Mouse (Mus musculus): Measurements from ENCODE around the gene Kif21a. TPM values are rescaled to one million over a fixed set of nuclear protein-coding genes. Genes with fewer than 3 reads are reported as not detected.

Kif21a gene
- polyA plus RNA-seq (2016; fragmentation: Nextera tagmentation; extraction: Ambion mirVana), result 4.8 and 5.7 TPM in 2 replicates

- Histone ChIP-seq H3K4me2 (peak within 1 kb of the TSS; percentile 99), H3K4me3 (peak within 1 kb of the TSS; percentile 68), H3K4me1 (replicated peaks) (0 out of 2 replicates have a peak, but pooled peaks cover 4% of the 10 kb centered on the region), H3K9ac (peak within 1 kb of the TSS; percentile 75), H3K27ac (ENCODE audit: poor library complexity, severe bottlenecking) (peak within 1 kb of the TSS; percentile 81), H3K27me3 (replicated peaks) (no peaks in the 10 kb centered on the region), H3K36me3 (no peaks in the 10 kb centered on the region), H3K9me3 (replicated peaks) (no peaks in the 10 kb centered on the region)
- peak; percentile 94 for ATAC-seq (ENCODE audit: insufficient number of reproducible peaks, low FRiP score)
- under 1% methylated on average over 75 of the region's 89 CpGs for WGBS
These were observed at the start of gene Kif21a for GRCm38 (mm10) chr15:91049496-91050441. Gene Kif21a (minus strand): TSS chr15:91049948.

- no peak for ATAC-seq (ENCODE audit: insufficient number of reproducible peaks, low FRiP score)
- 80% methylated on average over 6 of the region's 6 CpGs for WGBS
- H3K4me2 ChIP-seq, result no peak overlapping the region
These were observed 46.9 kb upstream of the Kif21a start for GRCm38 (mm10) chr15:91096606-91097005.

GRCm38 (mm10) chr15:91089427-91089826, 39.7 kb upstream of the Kif21a start:
- Histone ChIP-seq H3K4me2 (no peak overlapping the region), H3K27me3 (replicated peaks) (no peaks in the 10 kb centered on the region), H3K4me3 (no peak overlapping the region), H3K36me3 (no peaks in the 10 kb centered on the region), H3K4me1 (replicated peaks) (peaks cover 10% of the 10 kb centered on the region; the same call in 1 of the 2 replicates), H3K9ac (no peak overlapping the region), H3K9me3 (replicated peaks) (no peaks in the 10 kb centered on the region), H3K27ac (ENCODE audit: poor library complexity, severe bottlenecking) (no peak overlapping the region)
- ATAC-seq (ENCODE audit: insufficient number of reproducible peaks, low FRiP score), result no peak
- 84% methylated on average over 7 of the region's 7 CpGs for WGBS

More at GRCm38 (mm10) chr15:91096606-91097005, 46.9 kb upstream of the Kif21a start:
- no peaks in the 10 kb centered on the region for H3K27me3 ChIP-seq (replicated peaks)
- no peaks in the 10 kb centered on the region for H3K9me3 ChIP-seq (replicated peaks)
- no peak overlapping the region for H3K9ac ChIP-seq
- H3K27ac ChIP-seq (ENCODE audit: poor library complexity, severe bottlenecking), result no peak overlapping the region
- no peaks in the 10 kb centered on the region for H3K36me3 ChIP-seq
- H3K4me1 ChIP-seq (replicated peaks), result peaks cover 5% of the 10 kb centered on the region; the same call in 1 of the 2 replicates
- no peak overlapping the region for H3K4me3 ChIP-seq

GRCm38 (mm10) chr15:91088071-91088470, 38.3 kb upstream of the Kif21a start:
- Histone ChIP-seq H3K27ac (ENCODE audit: poor library complexity, severe bottlenecking) (0 out of 2 replicates have a peak overlapping the region, but pooled peaks have one; percentile 8), H3K36me3 (no peaks in the 10 kb centered on the region), H3K9me3 (replicated peaks) (no peaks in the 10 kb centered on the region), H3K4me1 (replicated peaks) (peaks cover 10% of the 10 kb centered on the region; the same call in 1 of the 2 replicates), H3K27me3 (replicated peaks) (no peaks in the 10 kb centered on the region), H3K4me3 (no peak overlapping the region), H3K9ac (no peak overlapping the region), H3K4me2 (no peak overlapping the region)
- ATAC-seq (ENCODE audit: insufficient number of reproducible peaks, low FRiP score), result no peak
- WGBS, result 48% methylated on average over 12 of the region's 12 CpGs

GRCm38 (mm10) chr15:91077457-91078410, 28.0 kb upstream of the Kif21a start:
- no peak overlapping the region for H3K4me2 ChIP-seq
- 44% methylated on average over 15 of the region's 15 CpGs for WGBS
- H3K27me3 ChIP-seq (replicated peaks), result no peaks in the 10 kb centered on the region
- H3K4me3 ChIP-seq, result no peak overlapping the region
- H3K27ac ChIP-seq (ENCODE audit: poor library complexity, severe bottlenecking), result no peak overlapping the region
- no peaks in the 10 kb centered on the region for H3K9me3 ChIP-seq (replicated peaks)
- no peaks in the 10 kb centered on the region for H3K36me3 ChIP-seq
- no peak for ATAC-seq (ENCODE audit: insufficient number of reproducible peaks, low FRiP score)
- H3K4me1 ChIP-seq (replicated peaks), result 0 out of 2 replicates have a peak, but pooled peaks cover 3% of the 10 kb centered on the region
- no peak overlapping the region for H3K9ac ChIP-seq

- 50% methylated on average over 1 of the region's 1 CpGs for WGBS
These were observed 22.7 kb upstream of the Kif21a start for GRCm38 (mm10) chr15:91072440-91072839.

GRCm38 (mm10) chr15:91064310-91064826, 14.6 kb upstream of the Kif21a start:
- Histone ChIP-seq H3K27me3 (replicated peaks) (no peaks in the 10 kb centered on the region), H3K4me3 (no peak overlapping the region), H3K4me1 (replicated peaks) (no peaks in the 10 kb centered on the region), H3K9ac (no peak overlapping the region), H3K36me3 (no peaks in the 10 kb centered on the region), H3K27ac (ENCODE audit: poor library complexity, severe bottlenecking) (no peak overlapping the region), H3K9me3 (replicated peaks) (0 out of 2 replicates have a peak, but pooled peaks cover 2% of the 10 kb centered on the region), H3K4me2 (no peak overlapping the region)
- ATAC-seq (ENCODE audit: insufficient number of reproducible peaks, low FRiP score), result no peak
- 86% methylated on average over 12 of the region's 12 CpGs for WGBS

More at GRCm38 (mm10) chr15:91072440-91072839, 22.7 kb upstream of the Kif21a start:
- H3K9ac ChIP-seq, result no peak overlapping the region
- H3K27ac ChIP-seq (ENCODE audit: poor library complexity, severe bottlenecking), result no peak overlapping the region
- H3K4me1 ChIP-seq (replicated peaks), result no peaks in the 10 kb centered on the region
- no peaks in the 10 kb centered on the region for H3K27me3 ChIP-seq (replicated peaks)
- H3K36me3 ChIP-seq, result no peaks in the 10 kb centered on the region
- H3K4me3 ChIP-seq, result no peak overlapping the region
- no peaks in the 10 kb centered on the region for H3K9me3 ChIP-seq (replicated peaks)
- no peak for ATAC-seq (ENCODE audit: insufficient number of reproducible peaks, low FRiP score)
- H3K4me2 ChIP-seq, result no peak overlapping the region

- Histone ChIP-seq H3K9me3 (replicated peaks) (0 out of 2 replicates have a peak, but pooled peaks cover 2% of the 10 kb centered on the region), H3K4me1 (replicated peaks) (peaks cover 2% of the 10 kb centered on the region), H3K36me3 (no peaks in the 10 kb centered on the region), H3K27me3 (replicated peaks) (no peaks in the 10 kb centered on the region), H3K4me2 (no peak overlapping the region), H3K27ac (ENCODE audit: poor library complexity, severe bottlenecking) (no peak overlapping the region), H3K4me3 (no peak overlapping the region), H3K9ac (no peak overlapping the region)
- 70% methylated on average over 7 of the region's 7 CpGs for WGBS
- no peak for ATAC-seq (ENCODE audit: insufficient number of reproducible peaks, low FRiP score)
These were observed 14.1 kb upstream of the Kif21a start for GRCm38 (mm10) chr15:91063845-91064244.

- no peak for ATAC-seq (ENCODE audit: insufficient number of reproducible peaks, low FRiP score)
- H3K27ac ChIP-seq (ENCODE audit: poor library complexity, severe bottlenecking), result no peak overlapping the region; the same call in 1 of the 2 replicates
- 59% methylated on average over 3 of the region's 3 CpGs for WGBS
- H3K27me3 ChIP-seq (replicated peaks), result no peaks in the 10 kb centered on the region
- no peak overlapping the region for H3K4me3 ChIP-seq
- H3K36me3 ChIP-seq, result no peaks in the 10 kb centered on the region
- H3K9ac ChIP-seq, result no peak overlapping the region
- H3K4me1 ChIP-seq (replicated peaks), result peaks cover 34% of the 10 kb centered on the region
- no peak overlapping the region for H3K4me2 ChIP-seq
- H3K9me3 ChIP-seq (replicated peaks), result 0 out of 2 replicates have a peak, but pooled peaks cover 2% of the 10 kb centered on the region
These were observed 7.2 kb upstream of the Kif21a start for GRCm38 (mm10) chr15:91056866-91057342.

GRCm38 (mm10) chr15:91056176-91056865, 6.6 kb upstream of the Kif21a start:
- Histone ChIP-seq H3K4me3 (no peak overlapping the region), H3K27me3 (replicated peaks) (no peaks in the 10 kb centered on the region), H3K27ac (ENCODE audit: poor library complexity, severe bottlenecking) (no peak overlapping the region; the same call in 1 of the 2 replicates), H3K9ac (no peak overlapping the region), H3K4me2 (no peak overlapping the region), H3K9me3 (replicated peaks) (0 out of 2 replicates have a peak, but pooled peaks cover 2% of the 10 kb centered on the region), H3K36me3 (no peaks in the 10 kb centered on the region), H3K4me1 (replicated peaks) (peaks cover 34% of the 10 kb centered on the region)
- WGBS, result 48% methylated on average over 5 of the region's 5 CpGs
- ATAC-seq (ENCODE audit: insufficient number of reproducible peaks, low FRiP score), result no peak
